Mouse (Mus musculus): ENCODE data around the gene Otud7b.
A peak's percentile ranks its signal among the peaks of the same experiment; 100 is the strongest.

The Otud7b gene

GRCm38 (mm10) chr3:96104261-96105065, at the start of gene Otud7b:
Gene Otud7b (plus strand): TSS chr3:96104527.
- peak; percentile 90 for DNase-seq (ENCODE audit: low spot score)

- DNase-seq (ENCODE audit: low spot score): no peak
Measured at GRCm38 (mm10) chr3:96055294-96055693, 49.0 kb upstream of the Otud7b start.

DNA sequence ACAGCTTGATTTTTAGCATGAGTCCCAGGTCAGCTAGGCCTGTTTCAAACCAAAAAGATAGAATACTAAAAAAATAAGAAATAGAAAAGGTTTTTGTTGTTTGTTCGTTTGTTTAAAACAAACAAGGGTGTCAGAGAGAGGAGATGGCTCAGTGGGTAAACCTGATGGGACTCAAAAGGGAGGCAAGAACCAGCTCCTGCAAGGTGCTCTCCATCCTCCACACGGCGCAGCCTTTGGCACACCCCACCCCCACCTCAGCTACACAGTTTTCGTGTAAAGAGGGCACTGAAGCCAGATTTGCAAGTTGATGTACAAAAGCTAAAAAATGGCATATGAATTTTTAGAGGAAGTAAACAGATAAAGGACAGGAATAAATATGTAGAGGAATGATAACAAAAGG, 48.3 kb upstream of the Otud7b start:
- DNase-seq (ENCODE audit: low spot score): no peak

- peak; percentile 94 for DNase-seq (ENCODE audit: low spot score)
Measured at GRCm38 (mm10) chr3:96057747-96058204, 46.6 kb upstream of the Otud7b start.

DNA sequence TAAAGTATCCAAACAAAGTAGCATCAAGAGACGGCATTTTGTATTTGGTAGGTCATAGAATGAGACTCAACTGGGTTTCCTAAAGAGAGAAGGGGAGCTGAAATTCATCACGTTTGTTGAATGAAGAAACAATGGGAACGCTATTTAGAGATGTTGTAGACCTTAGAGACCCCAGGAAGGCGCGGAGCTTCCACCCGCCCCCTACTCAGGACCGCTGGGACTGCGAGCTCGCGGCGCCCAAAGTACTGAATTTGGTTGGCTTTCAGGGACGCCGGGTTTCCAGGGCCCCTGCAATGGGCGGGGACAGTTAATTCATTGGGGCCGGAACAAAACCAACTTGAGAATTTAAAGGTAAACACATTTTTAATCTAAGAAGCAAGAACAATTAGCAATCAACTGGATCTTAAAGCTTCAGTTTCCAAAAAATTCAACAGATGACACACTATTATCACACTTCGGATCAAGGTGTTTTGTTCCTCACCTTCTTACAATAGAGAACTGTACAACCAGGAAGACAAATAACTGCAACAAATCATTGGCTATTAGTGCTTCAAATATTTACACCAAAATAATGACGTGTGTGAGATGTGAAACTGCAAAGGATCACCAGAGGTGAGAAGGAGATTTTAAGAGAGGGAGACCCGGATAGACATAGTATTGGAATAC, 46.0 kb upstream of the Otud7b start, which contains the start of gene Vps45:
Gene Vps45, minus strand, starts transcription at position 236 of the 666 bp plus-strand sequence.
- DNase-seq (ENCODE audit: low spot score): peak; percentile 75

DNA sequence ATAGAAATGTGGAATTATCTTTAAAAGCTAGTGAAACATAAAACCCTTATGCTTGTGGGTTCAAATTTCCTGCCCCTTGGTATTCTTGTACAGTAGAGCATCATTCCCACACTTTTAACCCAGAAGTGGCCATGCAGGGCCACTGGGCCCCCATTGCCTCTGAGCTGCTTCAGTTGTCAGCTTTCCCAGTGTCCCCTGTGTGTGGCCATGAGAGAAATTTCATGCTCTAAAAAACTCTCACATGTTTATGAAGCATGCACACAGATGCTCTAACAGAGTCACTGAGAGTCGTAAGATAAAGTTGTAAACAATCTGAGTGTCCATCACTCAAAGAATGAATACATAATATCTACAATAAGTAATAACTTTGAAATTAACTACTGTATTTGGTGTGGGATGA, 44.2 kb upstream of the Otud7b start:
- DNase-seq (ENCODE audit: low spot score): no peak

DNA sequence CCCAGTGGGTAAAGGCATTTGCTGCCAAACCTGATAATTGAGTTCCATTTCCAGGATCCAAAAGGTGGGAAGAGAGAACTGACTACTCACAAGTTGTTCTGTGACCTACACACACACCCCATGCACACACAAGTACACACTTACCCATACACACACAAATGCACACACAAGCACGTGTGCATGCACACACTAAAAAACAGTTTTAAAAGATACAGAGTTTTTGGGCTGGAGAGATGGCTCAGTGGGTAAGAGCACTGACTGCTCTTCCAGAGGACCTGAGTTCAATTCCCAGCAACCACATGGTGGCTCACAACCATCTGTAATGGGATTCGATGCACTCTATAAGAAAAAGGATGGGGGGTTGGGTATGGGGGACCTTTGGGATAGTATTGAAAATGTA, 41.0 kb upstream of the Otud7b start:
- DNase-seq (ENCODE audit: low spot score): no peak

GRCm38 (mm10) chr3:96064217-96064616, 40.1 kb upstream of the Otud7b start:
- DNase-seq (ENCODE audit: low spot score): no peak

GRCm38 (mm10) chr3:96065147-96065546, 39.2 kb upstream of the Otud7b start:
- DNase-seq (ENCODE audit: low spot score): peak; percentile 87

GRCm38 (mm10) chr3:96065754-96066375, 38.5 kb upstream of the Otud7b start:
- peak; percentile 91 for DNase-seq (ENCODE audit: low spot score)

DNA sequence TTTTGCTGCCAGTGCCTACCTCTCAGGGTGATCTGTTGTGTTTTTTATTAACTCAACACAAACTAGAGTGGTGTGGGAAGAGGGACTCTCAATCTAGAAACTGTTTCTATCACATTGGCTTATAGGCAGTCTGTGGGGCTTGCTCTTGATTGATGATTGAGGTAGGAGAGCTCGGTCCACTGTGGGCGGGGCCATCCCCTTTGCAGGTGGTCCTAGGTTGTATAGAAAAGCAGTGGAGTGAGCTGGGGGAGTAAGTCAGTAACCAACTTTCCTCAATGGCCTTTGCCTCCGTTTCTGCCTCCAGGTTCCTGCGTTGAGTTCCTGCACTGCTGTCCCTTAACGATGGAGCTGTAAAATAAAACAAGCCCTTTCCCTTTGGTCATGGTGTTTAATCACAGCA, 37.6 kb upstream of the Otud7b start:
- DNase-seq (ENCODE audit: low spot score): no peak

DNA sequence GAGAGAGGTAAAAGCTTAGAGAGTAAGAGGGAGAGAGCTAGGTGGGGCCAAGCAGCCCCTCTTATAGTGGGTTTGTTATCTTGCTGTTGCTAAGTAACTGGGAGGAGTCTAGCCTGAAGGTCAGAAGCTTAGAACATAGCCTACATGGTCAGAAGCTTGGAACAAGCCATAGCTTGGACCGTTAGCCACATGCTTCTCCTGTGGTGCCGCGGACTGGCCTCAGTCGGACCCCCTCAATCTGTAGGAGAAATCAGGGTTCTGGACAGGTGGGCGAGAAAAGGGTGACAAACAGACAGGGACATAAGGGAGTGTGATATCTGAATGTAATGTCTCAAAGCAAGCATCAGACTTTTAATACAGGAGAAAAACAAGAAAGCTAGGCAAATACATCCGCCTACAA, 35.3 kb upstream of the Otud7b start:
- no peak for DNase-seq (ENCODE audit: low spot score)

GRCm38 (mm10) chr3:96069542-96069941, 34.8 kb upstream of the Otud7b start:
- no peak for DNase-seq (ENCODE audit: low spot score)

- no peak for DNase-seq (ENCODE audit: low spot score)
Measured at GRCm38 (mm10) chr3:96070241-96070640, 34.1 kb upstream of the Otud7b start.

- no peak for DNase-seq (ENCODE audit: low spot score)
Measured at GRCm38 (mm10) chr3:96072921-96073486, 31.3 kb upstream of the Otud7b start.

DNA sequence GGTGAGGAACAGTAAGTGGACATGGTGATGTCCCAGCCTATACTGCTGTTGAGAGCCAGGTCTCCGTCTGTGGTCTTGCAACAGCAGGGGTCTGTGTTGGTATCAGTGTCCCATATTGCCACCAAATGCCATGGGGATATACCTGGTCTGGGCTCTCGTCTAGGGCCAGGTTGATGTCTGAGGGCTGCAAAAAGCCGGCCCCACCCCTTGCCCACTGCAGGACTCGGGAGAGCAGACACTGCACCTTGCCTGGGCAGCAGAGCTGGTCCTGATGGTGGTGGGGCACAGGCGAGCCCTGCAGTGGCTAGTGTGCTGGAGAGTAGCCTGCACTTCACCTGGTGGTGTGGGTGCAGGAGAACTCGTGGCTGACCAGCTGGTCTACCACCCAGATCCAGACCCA, 26.3 kb upstream of the Otud7b start:
- DNase-seq (ENCODE audit: low spot score): no peak

GRCm38 (mm10) chr3:96078711-96079110, 25.6 kb upstream of the Otud7b start:
- DNase-seq (ENCODE audit: low spot score): no peak

DNA sequence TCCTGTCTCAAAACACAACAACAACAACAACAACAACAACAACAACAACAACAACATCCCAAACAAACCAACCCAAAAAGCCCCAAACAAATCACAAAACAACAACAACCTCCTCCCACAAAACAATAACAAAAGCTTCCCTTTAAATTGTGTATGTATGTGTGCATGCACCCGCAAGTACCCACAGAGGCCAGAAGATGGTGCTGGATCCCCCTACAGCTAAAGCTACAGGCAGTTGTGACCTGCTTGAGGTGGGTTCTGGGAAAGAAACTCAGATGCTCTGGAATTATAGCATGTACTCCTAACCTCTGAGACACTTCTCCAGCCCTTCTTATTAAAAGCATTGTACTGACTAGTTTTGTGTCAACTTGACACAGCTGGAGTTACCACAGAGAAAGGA, 23.3 kb upstream of the Otud7b start:
- DNase-seq (ENCODE audit: low spot score): peak; percentile 21

- no peak for DNase-seq (ENCODE audit: low spot score)
Measured at GRCm38 (mm10) chr3:96081650-96082049, 22.7 kb upstream of the Otud7b start.

DNA sequence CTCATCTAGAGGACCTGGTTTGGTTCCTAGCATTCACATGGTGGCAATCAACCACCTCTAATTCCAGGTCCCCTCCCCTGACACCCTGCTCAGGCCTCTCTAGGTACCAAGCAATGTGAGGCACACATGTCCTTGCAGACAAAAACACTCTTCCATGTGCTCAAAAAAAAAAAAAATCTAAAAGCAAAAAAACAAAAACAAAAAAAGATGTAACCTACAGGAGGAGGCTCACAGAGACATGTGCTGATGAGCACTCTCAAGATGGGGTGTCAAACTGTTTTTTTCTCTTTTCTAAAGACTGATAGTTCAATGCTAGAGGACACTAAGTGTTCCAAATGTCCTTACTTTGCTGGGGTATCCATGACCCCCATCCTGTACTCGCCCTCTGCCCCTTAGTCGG, 22.2 kb upstream of the Otud7b start:
- no peak for DNase-seq (ENCODE audit: low spot score)

GRCm38 (mm10) chr3:96082714-96083508, 21.4 kb upstream of the Otud7b start:
- no peak for DNase-seq (ENCODE audit: low spot score)
